Mouse (Mus musculus): ENCODE data around the gene Gsg1l.

- TF ChIP-seq CTCF (IDR thresholded peaks at IDR 0.05; ENCODE audit: low read depth) (no peak), EP300 (IDR thresholded peaks at IDR 0.05; ENCODE audit: low read depth) (no peak)
Measured at GRCm38 (mm10) chr7:125886116-125886680, 196.0 kb downstream of the Gsg1l start.

Measured in liver, embryonic 14.5 days (tissue).